Mouse (Mus musculus) liver, embryonic 16.5 days (tissue): ENCODE measurements around the gene Snx13. TPM values are rescaled to one million over a fixed set of nuclear protein-coding genes. Genes with fewer than 3 reads are reported as not detected.

Source experiments
- ATAC-seq: fragments of 200-750 bp; cut with Nextera tagmentation; 2 replicates; pipeline ENCODE4 v1.8.0; 2017; ENCODE audit warnings: low read depth, mild to moderate bottlenecking, moderate number of reproducible peaks, moderate library complexity
- H3K27ac ChIP-seq: fragments of 300-500 bp; sonication (generic); 2 replicates; pipeline ENCODE4 v1.5.1; 2014; ENCODE audit warnings: mild to moderate bottlenecking, low read length
- H3K27me3 ChIP-seq: fragments of 300-500 bp; sonication (generic); 2 replicates; pipeline ENCODE4 v1.6.1; 2014; ENCODE audit warnings: low read depth, low read length, mixed read lengths; ENCODE audit not compliant: control insufficient read depth, insufficient read depth
- H3K36me3 ChIP-seq: fragments of 300-500 bp; sonication (generic); 2 replicates; pipeline ENCODE4 v1.6.1; 2014; ENCODE audit warnings: mild to moderate bottlenecking; ENCODE audit not compliant: control insufficient read depth, insufficient read depth
- H3K4me1 ChIP-seq: fragments of 300-500 bp; sonication (generic); 2 replicates; pipeline ENCODE4 v1.6.1; 2014; ENCODE audit warnings: low read depth, low read length, mixed read lengths; ENCODE audit not compliant: control insufficient read depth
- H3K4me2 ChIP-seq: fragments of 300-500 bp; sonication (generic); 2 replicates; pipeline ENCODE4 v1.6.1; 2014; ENCODE audit warnings: low read depth, low read length, mixed read lengths
- H3K4me3 ChIP-seq: fragments of 300-500 bp; sonication (generic); 2 replicates; pipeline ENCODE4 v1.5.1; 2014; ENCODE audit warnings: low read depth, mild to moderate bottlenecking, low read length
- H3K9ac ChIP-seq: fragments of 300-500 bp; sonication (generic); 2 replicates; pipeline ENCODE4 v1.6.1; 2014; ENCODE audit warnings: low read depth, low read length
- H3K9me3 ChIP-seq: fragments of 300-500 bp; sonication (generic); replicated peaks from 2 replicates; pipeline ENCODE4 v1.6.1; 2016; ENCODE audit warnings: low read length; ENCODE audit not compliant: control insufficient read depth
- WGBS: fragments of 180-500 bp; shearing (Covaris S2); extraction: QIAGEN DNeasy Blood & Tissue Kit; methylation state at CpG from one replicate; pipeline ENCODE4 v1.1.7; 2014; ENCODE audit not compliant: insufficient replicate concordance; 5-methylcytosine and 5-hydroxymethylcytosine counted together
- polyA plus RNA-seq: library from polyadenylated mRNA; unstranded; fragments of >200 nt; fragmentation: Nextera tagmentation; extraction: Ambion mirVana; gene quantifications from 2 replicates; pipeline ENCODE4 v1.2.1, GENCODE M21; 2015

Gene Snx13
- polyA plus RNA-seq = 8.6 TPM in 2 replicates

GRCm38 (mm10) chr12:35046999-35047319 lies at the start of gene Snx13:
Gene Snx13 (plus strand): TSS chr12:35047186.
- peak within 1 kb of the TSS; percentile 72 for H3K4me2 ChIP-seq
- H3K27ac ChIP-seq = peak within 1 kb of the TSS; percentile 96
- no peaks in the 10 kb centered on the region for H3K27me3 ChIP-seq
- H3K4me3 ChIP-seq = peak within 1 kb of the TSS; percentile 94
- H3K36me3 ChIP-seq = no peaks in the 10 kb centered on the region
- WGBS = under 1% methylated on average over 51 of the region's 51 CpGs
- H3K9ac ChIP-seq = peak within 1 kb of the TSS; percentile 97
- no peaks in the 10 kb centered on the region for H3K9me3 ChIP-seq
- peak; percentile 95 for ATAC-seq
- peaks cover 11% of the 10 kb centered on the region for H3K4me1 ChIP-seq

- no peak for ATAC-seq
- no peaks in the 10 kb centered on the region for H3K4me1 ChIP-seq
- no peak overlapping the region for H3K4me3 ChIP-seq
- no peaks in the 10 kb centered on the region for H3K9me3 ChIP-seq
- H3K4me2 ChIP-seq = no peak overlapping the region
- H3K27me3 ChIP-seq = no peaks in the 10 kb centered on the region
- H3K27ac ChIP-seq = no peak overlapping the region
- H3K9ac ChIP-seq = no peak overlapping the region
- H3K36me3 ChIP-seq = no peaks in the 10 kb centered on the region
- 63% methylated on average over 3 of the region's 3 CpGs for WGBS
Measured at GRCm38 (mm10) chr12:34997597-34998182, 49.3 kb upstream of the Snx13 start.

DNA sequence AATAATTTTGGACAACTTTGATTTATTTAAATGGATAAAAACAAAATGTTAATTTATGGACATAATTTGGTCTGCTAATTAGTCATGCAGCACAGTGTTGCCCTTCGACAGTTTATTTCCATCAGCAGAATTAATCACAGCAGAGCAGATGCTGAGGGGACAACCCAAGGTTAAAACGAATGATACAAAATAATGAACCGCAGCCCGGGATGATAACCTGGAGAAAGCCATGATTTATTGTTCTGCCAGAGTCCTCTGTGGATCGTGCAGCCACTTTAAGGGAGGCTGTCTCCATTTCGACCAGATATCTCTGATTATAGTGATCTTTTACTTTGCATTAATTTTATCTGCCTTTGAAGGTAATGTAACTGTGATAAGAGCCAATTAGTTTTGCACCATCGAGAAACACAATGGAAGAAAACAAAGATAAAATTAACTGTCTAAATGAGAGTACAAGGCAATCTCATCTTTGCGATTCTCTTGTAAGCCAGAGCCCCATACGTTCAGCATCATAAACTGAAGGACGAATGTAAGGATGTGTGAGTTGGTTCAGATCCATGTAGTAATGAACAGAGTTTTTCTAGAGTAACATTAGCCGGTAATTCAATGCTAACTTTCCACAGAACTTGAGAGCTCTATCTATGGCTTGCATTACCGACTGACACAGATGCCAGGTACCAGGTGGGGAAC lies 48.1 kb upstream of the Snx13 start:
- H3K4me3 ChIP-seq = no peak overlapping the region
- 71% methylated on average over 12 of the region's 12 CpGs for WGBS
- H3K36me3 ChIP-seq = no peaks in the 10 kb centered on the region
- no peaks in the 10 kb centered on the region for H3K4me1 ChIP-seq
- H3K4me2 ChIP-seq = no peak overlapping the region
- ATAC-seq = no peak
- no peaks in the 10 kb centered on the region for H3K27me3 ChIP-seq
- no peaks in the 10 kb centered on the region for H3K9me3 ChIP-seq
- H3K9ac ChIP-seq = no peak overlapping the region
- no peak overlapping the region for H3K27ac ChIP-seq

DNA sequence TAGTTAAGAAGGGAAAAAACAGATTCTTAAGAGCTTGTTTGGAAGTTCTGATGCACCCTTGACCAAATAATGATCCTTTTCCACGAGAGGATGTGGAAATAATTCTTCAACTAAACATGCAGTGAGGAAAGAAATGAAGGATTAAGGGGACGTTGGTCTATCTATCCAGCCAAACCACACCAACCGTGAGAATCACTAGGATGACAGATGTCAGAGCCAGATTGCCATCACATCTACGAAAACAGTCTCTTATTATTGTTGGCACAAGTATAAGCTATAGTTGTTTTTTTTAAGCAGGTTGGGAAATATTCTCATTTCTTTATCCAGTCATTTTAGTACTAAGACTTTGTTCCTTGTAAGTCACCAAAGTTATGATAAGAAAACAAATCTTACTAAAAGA lies 46.7 kb upstream of the Snx13 start:
- Histone ChIP-seq H3K27ac (no peak overlapping the region), H3K27me3 (no peaks in the 10 kb centered on the region), H3K4me1 (no peaks in the 10 kb centered on the region), H3K4me3 (no peak overlapping the region), H3K9me3 (no peaks in the 10 kb centered on the region), H3K4me2 (no peak overlapping the region), H3K9ac (no peak overlapping the region), H3K36me3 (no peaks in the 10 kb centered on the region)
- no peak for ATAC-seq
- WGBS = 28% methylated on average over 4 of the region's 4 CpGs

GRCm38 (mm10) chr12:35005748-35006147 lies 41.2 kb upstream of the Snx13 start:
- ATAC-seq = no peak
- no peak overlapping the region for H3K4me2 ChIP-seq
- no peaks in the 10 kb centered on the region for H3K4me1 ChIP-seq
- H3K36me3 ChIP-seq = no peaks in the 10 kb centered on the region
- no peaks in the 10 kb centered on the region for H3K9me3 ChIP-seq
- H3K9ac ChIP-seq = no peak overlapping the region
- no peak overlapping the region for H3K27ac ChIP-seq
- no peaks in the 10 kb centered on the region for H3K27me3 ChIP-seq
- no peak overlapping the region for H3K4me3 ChIP-seq

- H3K9ac ChIP-seq = no peak overlapping the region
- no peak overlapping the region for H3K27ac ChIP-seq
- H3K36me3 ChIP-seq = no peaks in the 10 kb centered on the region
- no peak overlapping the region for H3K4me2 ChIP-seq
- ATAC-seq = no peak
- H3K9me3 ChIP-seq = no peaks in the 10 kb centered on the region
- H3K4me3 ChIP-seq = no peak overlapping the region
- no peaks in the 10 kb centered on the region for H3K4me1 ChIP-seq
- no peaks in the 10 kb centered on the region for H3K27me3 ChIP-seq
- WGBS = 74% methylated on average over 1 of the region's 1 CpGs
Measured at GRCm38 (mm10) chr12:35007851-35008250, 39.1 kb upstream of the Snx13 start.

GRCm38 (mm10) chr12:35008340-35009137 lies 38.4 kb upstream of the Snx13 start:
- H3K27ac ChIP-seq = no peak overlapping the region
- WGBS = 65% methylated on average over 11 of the region's 11 CpGs
- no peak overlapping the region for H3K4me3 ChIP-seq
- no peak overlapping the region for H3K9ac ChIP-seq
- no peaks in the 10 kb centered on the region for H3K27me3 ChIP-seq
- no peak overlapping the region for H3K4me2 ChIP-seq
- ATAC-seq = no peak
- no peaks in the 10 kb centered on the region for H3K9me3 ChIP-seq
- H3K36me3 ChIP-seq = no peaks in the 10 kb centered on the region
- no peaks in the 10 kb centered on the region for H3K4me1 ChIP-seq

DNA sequence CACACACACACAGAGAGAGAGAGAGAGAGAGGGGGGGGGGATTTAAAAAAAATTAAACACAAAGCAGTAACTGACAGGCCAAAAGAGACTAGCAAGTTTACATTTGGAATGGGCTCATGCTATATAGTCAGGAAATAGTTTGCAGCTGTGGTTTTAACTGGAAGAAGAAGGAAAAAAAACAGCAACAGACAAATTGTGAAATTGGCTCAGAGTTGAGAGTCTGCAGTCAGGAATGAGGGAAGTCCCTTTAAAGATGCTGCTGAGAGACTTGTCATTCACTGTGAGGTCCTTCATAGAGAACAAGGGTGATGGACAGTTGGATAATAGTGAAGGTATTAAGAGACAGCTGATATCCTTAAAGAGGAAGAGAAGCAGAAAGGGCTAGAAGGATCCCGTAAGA lies 35.5 kb upstream of the Snx13 start:
- ATAC-seq = no peak
- Histone ChIP-seq H3K9me3 (no peaks in the 10 kb centered on the region), H3K4me1 (no peaks in the 10 kb centered on the region), H3K4me2 (no peak overlapping the region), H3K27me3 (no peaks in the 10 kb centered on the region), H3K9ac (no peak overlapping the region), H3K4me3 (no peak overlapping the region), H3K36me3 (no peaks in the 10 kb centered on the region), H3K27ac (no peak overlapping the region)
- whole genome bisulfite sequencing = 33% methylated on average over 1 of the region's 1 CpGs

- ATAC-seq = no peak
- no peak overlapping the region for H3K4me3 ChIP-seq
- WGBS = 32% methylated on average over 2 of the region's 2 CpGs
Measured at GRCm38 (mm10) chr12:35013950-35014349, 33.0 kb upstream of the Snx13 start.

More at GRCm38 (mm10) chr12:35013950-35014349, 33.0 kb upstream of the Snx13 start:
- no peak overlapping the region for H3K4me2 ChIP-seq
- no peaks in the 10 kb centered on the region for H3K36me3 ChIP-seq
- H3K27ac ChIP-seq = no peak overlapping the region
- H3K9me3 ChIP-seq = no peaks in the 10 kb centered on the region
- no peak overlapping the region for H3K9ac ChIP-seq
- H3K4me1 ChIP-seq = no peaks in the 10 kb centered on the region
- no peaks in the 10 kb centered on the region for H3K27me3 ChIP-seq
